Mouse (Mus musculus): ENCODE data around the gene Ispd. TPM values are rescaled to one million over a fixed set of nuclear protein-coding genes. Genes with fewer than 3 reads are reported as not detected.

Ispd gene
- 0.91 TPM for total RNA-seq (2023)

GRCm38 (mm10) chr12:36381441-36382340 is at the start of gene Ispd, which contains the start of gene D630036H23Rik:
Gene Ispd, plus strand, starts transcription at chr12:36381450.
Gene D630036H23Rik, minus strand, starts transcription at chr12:36382181.

Other genes starting within 250 kb of the Ispd start
- gene Ankmy2, start 224.3 kb upstream of the Ispd start, total RNA-seq (2023): 31.3 TPM
- gene Bzw2, start 223.4 kb upstream of the Ispd start, total RNA-seq (2023): 237 TPM
- not detected for gene Lrrc72, start 128.1 kb upstream of the Ispd start, total RNA-seq (2023)
- not detected for gene Sostdc1, start 67.3 kb upstream of the Ispd start, total RNA-seq (2023)
- gene D630036H23Rik, start 731 bp downstream of the Ispd start, total RNA-seq (2023): not detected

All from CD4-positive naive resting alpha-beta T cell, adult 76 days (primary cell).